ENCODE assay signal across 15 mouse cellular contexts in the genomic region with DNA sequence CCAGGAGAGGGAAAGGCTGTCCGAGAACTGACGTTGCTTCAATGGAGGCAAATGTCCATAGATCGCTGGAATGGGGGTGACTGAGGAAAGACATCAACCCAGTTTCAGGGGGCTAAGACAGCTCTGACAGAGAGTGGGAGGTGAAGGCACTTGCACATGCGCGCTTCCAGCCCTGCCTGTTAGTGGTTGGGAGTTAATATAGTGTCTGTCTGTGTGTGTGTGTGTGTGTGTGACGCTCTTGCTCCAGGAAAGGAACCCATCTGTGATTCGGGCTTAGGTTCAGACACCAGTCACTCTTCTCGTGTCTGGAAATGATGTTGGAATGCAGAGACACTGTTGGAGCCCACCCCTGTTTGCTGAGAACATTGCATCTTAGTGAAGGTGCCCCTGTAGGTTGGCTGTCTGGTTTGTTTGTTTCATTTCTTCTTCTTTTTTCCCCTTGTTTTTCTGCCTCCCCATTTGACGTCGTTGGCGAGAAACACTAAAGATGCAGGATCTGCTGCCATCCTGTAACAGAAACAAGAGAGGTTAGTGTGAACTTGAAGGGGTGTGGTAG. TPM values are rescaled to one million over a fixed set of nuclear protein-coding genes. Genes with fewer than 3 reads are reported as not detected.
DNase-seq lines count a peak whose midpoint lies in the region; ATAC-seq and TF ChIP-seq lines count a peak whose summit lies in the region.
"Had no signal": no experiment of that assay in that cellular context is flagged by ENCODE, and none has a peak within 500 bp of the region (broad histone marks: within the 10 kb centered on the region; RNA-seq: fewer than 3 reads in every experiment).

No protein-coding gene starts in this region.

- 1% methylated on average over 11 of the region's 11 CpGs for WGBS in embryonic facial prominence, embryonic 11.5 days
- WGBS in hindbrain, embryonic 14.5 days: 4% methylated on average over 11 of the region's 11 CpGs
- 2% methylated on average over 11 of the region's 11 CpGs for whole genome bisulfite sequencing in midbrain, embryonic 15.5 days

- no peak overlapping the region for H3K9ac ChIP-seq in embryonic facial prominence, embryonic 11.5 days (replicated peaks; ENCODE audit: low read length)
- H3K9ac ChIP-seq in hindbrain, embryonic 14.5 days: peak overlapping the region; percentile 82
- peak overlapping the region; percentile 71; the same call in 1 of the 2 replicates for H3K9ac ChIP-seq in midbrain, embryonic 15.5 days

- peak overlapping the region; percentile 26; the same call in 1 of the 2 replicates for H3K4me2 ChIP-seq in embryonic facial prominence, embryonic 11.5 days (ENCODE audit: low read depth, low read length)
- H3K4me2 ChIP-seq in hindbrain, embryonic 14.5 days (replicated peaks): peak overlapping the region; percentile 94
- H3K4me2 ChIP-seq in midbrain, embryonic 15.5 days: peak overlapping the region; percentile 89

- H3K9me3 ChIP-seq in embryonic facial prominence, embryonic 11.5 days (replicated peaks; ENCODE audit: control insufficient read depth, low read length): no peaks in the 10 kb centered on the region
- no peaks in the 10 kb centered on the region for H3K9me3 ChIP-seq in hindbrain, embryonic 14.5 days (ENCODE audit: control insufficient read depth, low read length)
- no peaks in the 10 kb centered on the region for H3K9me3 ChIP-seq in midbrain, embryonic 15.5 days

- DNase-seq in brain, embryonic 14.5 days (ENCODE audit: low read depth): peak; percentile 88
- no peak for DNase-seq in embryonic facial prominence, embryonic 11.5 days (ENCODE audit: low spot score)
- DNase-seq in hindbrain, embryonic 14.5 days (ENCODE audit: low spot score): peak; percentile 62
- no peak for DNase-seq in cerebellum, postnatal 4 days (ENCODE audit: low spot score in 2 of 2)
- no peak for DNase-seq in gastrocnemius, adult 18-20 months (ENCODE audit: low spot score)
- no peak for DNase-seq in lung, postnatal 10 days
- DNase-seq: adrenal gland, postnatal 10 days; cerebellum, adult 9-11 months; gastrocnemius, postnatal 10 days; kidney, adult 8-10 months; right cerebral cortex, postnatal 4 days had no signal

- peaks cover 71% of the 10 kb centered on the region for H3K27me3 ChIP-seq in embryonic facial prominence, embryonic 11.5 days (ENCODE audit: control insufficient read depth, insufficient read depth, low read length)
- peaks cover 12% of the 10 kb centered on the region; the same call in 1 of the 2 replicates for H3K27me3 ChIP-seq in hindbrain, embryonic 14.5 days (ENCODE audit: control insufficient read depth, insufficient read depth, low read length)
- 0 out of 2 replicates have a peak, but pooled peaks cover 2% of the 10 kb centered on the region for H3K27me3 ChIP-seq in midbrain, embryonic 15.5 days (replicated peaks)

- no peak for TF ChIP-seq CTCF in brain, embryonic 14.5 days (IDR thresholded peaks at IDR 0.05; ENCODE audit: borderline replicate concordance, extremely low read depth, insufficient read depth, insufficient read length)

- no peaks in the 10 kb centered on the region for H3K36me3 ChIP-seq in embryonic facial prominence, embryonic 11.5 days (replicated peaks; ENCODE audit: control insufficient read depth, insufficient read depth, low read depth, low read length)
- H3K36me3 ChIP-seq in hindbrain, embryonic 14.5 days (replicated peaks; ENCODE audit: control insufficient read depth, insufficient read depth): no peaks in the 10 kb centered on the region
- no peaks in the 10 kb centered on the region for H3K36me3 ChIP-seq in midbrain, embryonic 15.5 days (replicated peaks)

- no peak for ATAC-seq in embryonic facial prominence, embryonic 11.5 days (replicated peaks; ENCODE audit: insufficient number of reproducible peaks, low FRiP score, low TSS enrichment, low read depth)
- no peak for ATAC-seq in hindbrain, embryonic 14.5 days (ENCODE audit: low FRiP score)
- no peak for ATAC-seq in midbrain, embryonic 15.5 days (replicated peaks)
- ATAC-seq in erythroblast, adult 5-6 weeks (replicated peaks; ENCODE audit: low FRiP score, poor library complexity, severe bottlenecking): no peak

- no peak overlapping the region for H3K27ac ChIP-seq in embryonic facial prominence, embryonic 11.5 days (replicated peaks; ENCODE audit: low read depth, low read length)
- peak overlapping the region; percentile 90 for H3K27ac ChIP-seq in hindbrain, embryonic 14.5 days
- peak overlapping the region; percentile 90 for H3K27ac ChIP-seq in midbrain, embryonic 15.5 days

- H3K4me1 ChIP-seq in embryonic facial prominence, embryonic 11.5 days (ENCODE audit: control insufficient read depth, insufficient read depth, low read length): no peaks in the 10 kb centered on the region
- H3K4me1 ChIP-seq in hindbrain, embryonic 14.5 days (replicated peaks; ENCODE audit: control insufficient read depth, insufficient read depth, low read length): peaks cover 39% of the 10 kb centered on the region
- peaks cover 62% of the 10 kb centered on the region for H3K4me1 ChIP-seq in midbrain, embryonic 15.5 days

- no peak for TF ChIP-seq POLR2A in brain, embryonic 14.5 days (IDR thresholded peaks at IDR 0.05; ENCODE audit: borderline replicate concordance, extremely low read depth, insufficient read depth, insufficient read length, poor library complexity, severe bottlenecking)

- H3K4me3 ChIP-seq in embryonic facial prominence, embryonic 11.5 days (ENCODE audit: low read depth, low read length): peak overlapping the region; percentile 62
- H3K4me3 ChIP-seq in hindbrain, embryonic 14.5 days (replicated peaks; ENCODE audit: low read length): peak overlapping the region; percentile 68
- peak overlapping the region; percentile 71 for H3K4me3 ChIP-seq in midbrain, embryonic 15.5 days

RNA-seq across cellular contexts. Expression of a gene that starts 1.9 kb away (rescaled TPM):
- polyA plus RNA-seq in brain, embryonic 14.5 days (2012; rRNA removed): 46.5 and 48.3 TPM in 2 replicates
- 10.6 and 11.1 TPM in 2 replicates for polyA plus RNA-seq in embryonic facial prominence, embryonic 11.5 days (2014; fragmentation: Nextera tagmentation; extraction: Ambion mirVana)
- 9.3 and 13.5 TPM in 2 replicates for polyA plus RNA-seq in hindbrain, embryonic 14.5 days (2014; fragmentation: Nextera tagmentation; extraction: Ambion mirVana)
- polyA plus RNA-seq in midbrain, embryonic 15.5 days (2015; fragmentation: Nextera tagmentation; extraction: Ambion mirVana): 12.6 and 15.6 TPM in 2 replicates
- not detected in 2 replicates for total RNA-seq in erythroblast, adult 5-6 weeks (2015; ENCODE audit: low replicate concordance)
- not detected in 2 replicates for total RNA-seq in erythroblast, adult 5-6 weeks (2017; ENCODE audit: low replicate concordance)
- total RNA-seq in gastrocnemius, adult 18-20 months (2021): not detected
- total RNA-seq: gastrocnemius, postnatal 10 days; megakaryocyte, adult 5-6 weeks had no signal

RNA-seq across cellular contexts. Expression of a gene that starts 30.0 kb away (rescaled TPM):
- not detected in 2 replicates for polyA plus RNA-seq in brain, embryonic 14.5 days (2012; rRNA removed)
- not detected in 2 replicates for polyA plus RNA-seq in embryonic facial prominence, embryonic 11.5 days (2014; fragmentation: Nextera tagmentation; extraction: Ambion mirVana)
- 0.12 and 0.29 TPM in 2 replicates for polyA plus RNA-seq in hindbrain, embryonic 14.5 days (2014; fragmentation: Nextera tagmentation; extraction: Ambion mirVana)
- polyA plus RNA-seq in midbrain, embryonic 15.5 days (2015; fragmentation: Nextera tagmentation; extraction: Ambion mirVana): not detected in 2 replicates
- total RNA-seq in erythroblast, adult 5-6 weeks (2015; ENCODE audit: low replicate concordance): not detected in 2 replicates
- total RNA-seq in erythroblast, adult 5-6 weeks (2017; ENCODE audit: low replicate concordance): not detected in 2 replicates
- under 1 TPM; 0.12 to 0.14 TPM for total RNA-seq in gastrocnemius, adult 18-20 months (2021)
- total RNA-seq: ES-E14; megakaryocyte, adult 5-6 weeks had no signal

Comparison
In these comparisons a context has a peak if more than half of its experiments do, and no peak if none do; other contexts are left out.
1. DNase-seq: peak in brain, embryonic 14.5 days (single experiment) and hindbrain, embryonic 14.5 days (single experiment); none in embryonic facial prominence, embryonic 11.5 days (single experiment), cerebellum, postnatal 4 days (0 of 2), gastrocnemius, adult 18-20 months (single experiment) and lung, postnatal 10 days (single experiment).
2. H3K4me2 ChIP-seq: peak in every context shown above with its lines; median percentile 94 in hindbrain, embryonic 14.5 days; 89 in midbrain, embryonic 15.5 days; 26 in embryonic facial prominence, embryonic 11.5 days.
3. Peak in every context shown above with its lines, with median percentiles within 50 percentile points of each other: H3K4me3 ChIP-seq.